ENCODE assay signal across 11 mouse cellular contexts in genomic region chr14:103619756-103620155, GRCm38 (mm10). TPM values are rescaled to one million over a fixed set of nuclear protein-coding genes. Genes with fewer than 3 reads are reported as not detected.
"Had no signal": no experiment of that assay in that cellular context is flagged by ENCODE, and none has a peak within 500 bp of the region (broad histone marks: within the 10 kb centered on the region; RNA-seq: fewer than 3 reads in every experiment).

No protein-coding gene starts in this region.

- DNase-seq: lung, adult 2 months; lung, postnatal 14 days; lung, postnatal 36 days; midbrain, embryonic 14.5 days; right cerebral cortex, postnatal 14 days; thymus, adult 2 months; thymus, postnatal 25 days; thymus, postnatal 4 days had no signal

- ATAC-seq: lung, postnatal 0 days; midbrain, embryonic 16.5 days had no signal

RNA-seq across cellular contexts. Expression of gene Slain1, which starts 30.3 kb away (rescaled TPM):
- polyA plus RNA-seq: myocyte had no signal
